Mouse (Mus musculus): ENCODE measurements around the gene Scarf1.

DNA sequence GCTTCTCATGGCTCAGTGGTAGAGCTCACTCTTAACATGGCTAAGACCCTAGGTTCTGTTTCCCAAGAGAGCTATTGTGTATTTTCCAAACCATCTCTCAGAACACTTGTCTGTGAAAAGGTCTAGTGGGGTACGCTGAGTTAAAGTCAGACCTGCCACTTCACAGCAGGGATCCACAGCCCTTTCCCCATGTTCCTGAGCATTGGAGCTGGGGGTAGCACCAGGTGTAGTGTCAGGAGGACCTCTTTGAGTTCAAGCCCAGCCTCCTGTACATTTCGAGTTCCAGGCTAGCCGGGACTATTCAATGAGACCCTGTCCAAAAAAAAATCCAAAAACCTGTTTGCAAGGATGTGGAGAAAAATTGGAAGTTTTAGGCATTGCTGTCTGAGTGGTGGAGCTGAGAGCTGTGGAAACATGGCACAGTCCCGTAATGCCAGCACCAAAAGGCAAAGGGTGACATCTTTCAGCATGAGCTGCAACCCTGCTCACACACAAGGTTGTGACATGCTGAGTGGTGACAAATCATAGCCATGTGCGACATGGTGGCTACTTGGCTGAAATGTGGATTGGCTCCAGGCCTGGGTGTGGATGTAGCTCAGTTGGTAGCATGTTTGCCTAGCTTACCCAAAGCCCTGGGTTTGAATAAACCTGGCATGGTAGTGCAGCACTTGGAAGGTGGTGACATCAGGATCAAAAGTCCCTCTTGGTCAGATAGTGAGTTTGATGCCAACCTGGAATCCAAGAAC lies 61.2 kb downstream of the Scarf1 start:
- TF ChIP-seq CTCF (conservative IDR thresholded peaks at IDR 0.05 in 1 of 2, IDR thresholded peaks at IDR 0.05 in 1 of 2; ENCODE audit: low read depth in 2 of 2, low read length in 2 of 2) (no peak), POLR2AphosphoS2 (IDR thresholded peaks at IDR 0.05; ENCODE audit: low read depth, low read length) (no peak), ZC3H11A (IDR thresholded peaks at IDR 0.05; ENCODE audit: low read depth, low read length) (no peak), SMC3 (IDR thresholded peaks at IDR 0.05; ENCODE audit: low read depth, low read length) (no peak)

Measured in CH12.LX (cell line).